Mouse (Mus musculus): ENCODE measurements around the gene Gm7356. TPM values are rescaled to one million over a fixed set of nuclear protein-coding genes. Genes with fewer than 3 reads are reported as not detected.
"Not testable (repeated sequence)": the region's sequence is repeated elsewhere in the genome, so short reads cannot be mapped to it uniquely, and the experiment has no call there.

Gm7356 gene
- polyA plus RNA-seq, 1 experiment: not detected

GRCm38 (mm10) chr17:13951570-13951969 is 51.9 kb downstream of the Gm7356 start:
- not testable (repeated sequence) for H3K27me3 ChIP-seq (ENCODE audit: control insufficient read depth, insufficient read depth, low read length); H3K4me1 ChIP-seq (replicated peaks; ENCODE audit: control insufficient read depth, insufficient read depth, low read length); H3K4me3 ChIP-seq (ENCODE audit: control insufficient read depth, insufficient read depth, low read length); H3K36me3 ChIP-seq (ENCODE audit: control insufficient read depth, insufficient read depth, low read length); H3K27ac ChIP-seq (ENCODE audit: control insufficient read depth, insufficient read depth, low read length); DNase-seq
- WGBS: 100% methylated on average over 1 of the region's 1 CpGs

Other genes starting within 250 kb of the Gm7356 start
- gene Afdn, start 243.2 kb downstream of the Gm7356 start, polyA plus RNA-seq (2012; rRNA removed): 7.7 and 11.6 TPM in 2 replicates
- gene Tcte2, start 241.9 kb downstream of the Gm7356 start, polyA plus RNA-seq (2012; rRNA removed): 0.61 and 0.71 TPM in 2 replicates
- not detected in 2 replicates for gene Gm7168, start 55.3 kb downstream of the Gm7356 start, polyA plus RNA-seq (2012; rRNA removed)
- not detected in 2 replicates for gene Gm7358, start 55.8 kb upstream of the Gm7356 start, polyA plus RNA-seq (2012; rRNA removed)
- gene Dact2, start 200.6 kb upstream of the Gm7356 start, polyA plus RNA-seq (2012; rRNA removed): 37.4 and 45.8 TPM in 2 replicates